Mouse (Mus musculus): ENCODE measurements around the gene Nsf. TPM values are rescaled to one million over a fixed set of nuclear protein-coding genes. Genes with fewer than 3 reads are reported as not detected.

Gene Nsf
- total and polyA plus RNA-seq, 2 experiments = 10.2 to 14.0 TPM

- H3K36me3 ChIP-seq (ENCODE audit: control insufficient read depth, insufficient read depth, low read length) = peaks cover 2% of the 10 kb centered on the region; the same call in 1 of the 2 replicates
- no peak for DNase-seq (ENCODE audit: extremely low read depth, low read depth, low spot score)
- H3K27me3 ChIP-seq (ENCODE audit: control insufficient read depth, insufficient read depth, low read length) = no peaks in the 10 kb centered on the region
- H3K79me2 ChIP-seq (ENCODE audit: control insufficient read depth, insufficient read depth, low read length) = no peaks in the 10 kb centered on the region
- H3K4me1 ChIP-seq (ENCODE audit: control insufficient read depth, insufficient read depth, low read length) = peaks cover 4% of the 10 kb centered on the region; the same call in 1 of the 2 replicates
- no peak for TF ChIP-seq POLR2A (IDR thresholded peaks at IDR 0.05; ENCODE audit: extremely low read depth, insufficient read depth, low read length)
- no peak for TF ChIP-seq CTCF (IDR thresholded peaks at IDR 0.05; ENCODE audit: low read depth, low read length)
- no peak overlapping the region for H3K27ac ChIP-seq (replicated peaks; ENCODE audit: insufficient read depth, low read depth, low read length)
- no peak overlapping the region for H3K4me3 ChIP-seq (ENCODE audit: insufficient read depth, low read depth, low read length)
- 92% methylated on average over 4 of the region's 4 CpGs for WGBS
- H3K9ac ChIP-seq (ENCODE audit: low read depth, low read length) = no peak overlapping the region
Observed at GRCm38 (mm10) chr11:103923272-103923671, 30.6 kb downstream of the Nsf start.

GRCm38 (mm10) chr11:103922812-103923211 lies 31.0 kb downstream of the Nsf start:
- peaks cover 4% of the 10 kb centered on the region; the same call in 1 of the 2 replicates for H3K4me1 ChIP-seq (ENCODE audit: control insufficient read depth, insufficient read depth, low read length)
- H3K27me3 ChIP-seq (ENCODE audit: control insufficient read depth, insufficient read depth, low read length) = no peaks in the 10 kb centered on the region
- no peak for DNase-seq (ENCODE audit: extremely low read depth, low read depth, low spot score)
- no peaks in the 10 kb centered on the region for H3K79me2 ChIP-seq (ENCODE audit: control insufficient read depth, insufficient read depth, low read length)
- H3K9ac ChIP-seq (ENCODE audit: low read depth, low read length) = no peak overlapping the region
- no peak overlapping the region for H3K27ac ChIP-seq (replicated peaks; ENCODE audit: insufficient read depth, low read depth, low read length)
- H3K36me3 ChIP-seq (ENCODE audit: control insufficient read depth, insufficient read depth, low read length) = peaks cover 2% of the 10 kb centered on the region; the same call in 1 of the 2 replicates
- 92% methylated on average over 10 of the region's 10 CpGs for WGBS
- no peak overlapping the region for H3K4me3 ChIP-seq (ENCODE audit: insufficient read depth, low read depth, low read length)
- TF ChIP-seq CTCF (IDR thresholded peaks at IDR 0.05; ENCODE audit: low read depth, low read length) = no peak
- TF ChIP-seq POLR2A (IDR thresholded peaks at IDR 0.05; ENCODE audit: extremely low read depth, insufficient read depth, low read length) = no peak

- Histone ChIP-seq H3K27ac (replicated peaks; ENCODE audit: insufficient read depth, low read depth, low read length) (no peak overlapping the region), H3K36me3 (ENCODE audit: control insufficient read depth, insufficient read depth, low read length) (no peaks in the 10 kb centered on the region), H3K9ac (ENCODE audit: low read depth, low read length) (no peak overlapping the region), H3K4me1 (ENCODE audit: control insufficient read depth, insufficient read depth, low read length) (peaks cover 4% of the 10 kb centered on the region; the same call in 1 of the 2 replicates), H3K4me3 (ENCODE audit: insufficient read depth, low read depth, low read length) (no peak overlapping the region), H3K27me3 (ENCODE audit: control insufficient read depth, insufficient read depth, low read length) (no peaks in the 10 kb centered on the region), H3K79me2 (ENCODE audit: control insufficient read depth, insufficient read depth, low read length) (no peaks in the 10 kb centered on the region)
- DNase-seq (ENCODE audit: extremely low read depth, low read depth, low spot score) = peak; percentile 30
- no peak for TF ChIP-seq CTCF (IDR thresholded peaks at IDR 0.05; ENCODE audit: low read depth, low read length)
- no peak for TF ChIP-seq POLR2A (IDR thresholded peaks at IDR 0.05; ENCODE audit: extremely low read depth, insufficient read depth, low read length)
- 66% methylated on average over 5 of the region's 5 CpGs for WGBS
Observed at GRCm38 (mm10) chr11:103920665-103921064, 33.2 kb downstream of the Nsf start.

GRCm38 (mm10) chr11:103916807-103917206 lies 37.0 kb downstream of the Nsf start:
- H3K4me1 ChIP-seq (ENCODE audit: control insufficient read depth, insufficient read depth, low read length) = no peaks in the 10 kb centered on the region
- H3K79me2 ChIP-seq (ENCODE audit: control insufficient read depth, insufficient read depth, low read length) = no peaks in the 10 kb centered on the region
- 89% methylated on average over 7 of the region's 7 CpGs for WGBS
- no peak for TF ChIP-seq POLR2A (IDR thresholded peaks at IDR 0.05; ENCODE audit: extremely low read depth, insufficient read depth, low read length)
- TF ChIP-seq CTCF (IDR thresholded peaks at IDR 0.05; ENCODE audit: low read depth, low read length) = no peak
- H3K9ac ChIP-seq (ENCODE audit: low read depth, low read length) = no peak overlapping the region
- H3K36me3 ChIP-seq (ENCODE audit: control insufficient read depth, insufficient read depth, low read length) = peaks cover 9% of the 10 kb centered on the region; the same call in 1 of the 2 replicates
- no peak overlapping the region for H3K4me3 ChIP-seq (ENCODE audit: insufficient read depth, low read depth, low read length)
- DNase-seq (ENCODE audit: extremely low read depth, low read depth, low spot score) = no peak
- no peaks in the 10 kb centered on the region for H3K27me3 ChIP-seq (ENCODE audit: control insufficient read depth, insufficient read depth, low read length)
- no peak overlapping the region for H3K27ac ChIP-seq (replicated peaks; ENCODE audit: insufficient read depth, low read depth, low read length)

GRCm38 (mm10) chr11:103915686-103916085 lies 38.2 kb downstream of the Nsf start:
- no peak overlapping the region for H3K9ac ChIP-seq (ENCODE audit: low read depth, low read length)
- H3K27ac ChIP-seq (replicated peaks; ENCODE audit: insufficient read depth, low read depth, low read length) = no peak overlapping the region
- H3K4me1 ChIP-seq (ENCODE audit: control insufficient read depth, insufficient read depth, low read length) = no peaks in the 10 kb centered on the region
- H3K4me3 ChIP-seq (ENCODE audit: insufficient read depth, low read depth, low read length) = no peak overlapping the region
- WGBS = 28% methylated on average over 9 of the region's 9 CpGs
- DNase-seq (ENCODE audit: extremely low read depth, low read depth, low spot score) = peak; percentile 90
- TF ChIP-seq POLR2A (IDR thresholded peaks at IDR 0.05; ENCODE audit: extremely low read depth, insufficient read depth, low read length) = no peak
- no peaks in the 10 kb centered on the region for H3K79me2 ChIP-seq (ENCODE audit: control insufficient read depth, insufficient read depth, low read length)
- H3K36me3 ChIP-seq (ENCODE audit: control insufficient read depth, insufficient read depth, low read length) = peaks cover 9% of the 10 kb centered on the region; the same call in 1 of the 2 replicates
- H3K27me3 ChIP-seq (ENCODE audit: control insufficient read depth, insufficient read depth, low read length) = no peaks in the 10 kb centered on the region

GRCm38 (mm10) chr11:103910993-103911585 lies 42.8 kb downstream of the Nsf start:
- WGBS = 73% methylated on average over 7 of the region's 7 CpGs
- no peaks in the 10 kb centered on the region for H3K79me2 ChIP-seq (ENCODE audit: control insufficient read depth, insufficient read depth, low read length)

More at GRCm38 (mm10) chr11:103910993-103911585, 42.8 kb downstream of the Nsf start:
- Histone ChIP-seq H3K4me1 (ENCODE audit: control insufficient read depth, insufficient read depth, low read length) (no peaks in the 10 kb centered on the region), H3K27ac (replicated peaks; ENCODE audit: insufficient read depth, low read depth, low read length) (no peak overlapping the region), H3K27me3 (ENCODE audit: control insufficient read depth, insufficient read depth, low read length) (no peaks in the 10 kb centered on the region), H3K4me3 (ENCODE audit: insufficient read depth, low read depth, low read length) (no peak overlapping the region), H3K9ac (ENCODE audit: low read depth, low read length) (no peak overlapping the region), H3K36me3 (ENCODE audit: control insufficient read depth, insufficient read depth, low read length) (peaks cover 20% of the 10 kb centered on the region)
- DNase-seq (ENCODE audit: extremely low read depth, low read depth, low spot score) = peak; percentile 49
- TF ChIP-seq CTCF (IDR thresholded peaks at IDR 0.05; ENCODE audit: low read depth, low read length) (0 out of 2 replicates have a peak, but pooled peaks have one; percentile 26), POLR2A (IDR thresholded peaks at IDR 0.05; ENCODE audit: extremely low read depth, insufficient read depth, low read length) (no peak)
